Mouse (Mus musculus) 3T3-L1 (cell line): Measurements from ENCODE around the gene Stra6.
A peak's percentile ranks its signal among the peaks of the same experiment; 100 is the strongest.

Experiments
- DNase-seq: peaks from one replicate; pipeline ENCODE4 v3.0.0-alpha.2; 2015; ENCODE audit warnings: low read depth, low spot score

The Stra6 gene

DNA sequence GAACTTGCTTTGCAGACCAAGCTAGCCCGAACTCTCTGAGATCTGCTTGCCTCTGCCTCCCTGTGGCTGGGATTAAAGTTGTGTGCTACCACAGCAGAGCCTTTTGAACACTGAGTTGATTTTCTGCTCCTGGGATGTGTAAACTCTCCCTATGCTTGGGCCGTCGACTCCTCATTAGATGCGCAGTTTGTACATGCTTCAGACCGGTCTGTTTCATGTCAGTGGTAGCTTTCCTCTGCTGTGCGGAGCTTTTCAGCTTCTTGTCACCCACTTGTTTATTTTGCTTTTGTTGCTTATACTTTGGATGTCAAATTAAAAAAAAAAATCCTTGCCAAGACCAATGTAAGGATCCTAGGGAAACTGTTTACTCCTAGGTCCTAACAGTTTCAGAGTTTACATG lies 32.4 kb downstream of the Stra6 start:
- no peak for DNase-seq

DNA sequence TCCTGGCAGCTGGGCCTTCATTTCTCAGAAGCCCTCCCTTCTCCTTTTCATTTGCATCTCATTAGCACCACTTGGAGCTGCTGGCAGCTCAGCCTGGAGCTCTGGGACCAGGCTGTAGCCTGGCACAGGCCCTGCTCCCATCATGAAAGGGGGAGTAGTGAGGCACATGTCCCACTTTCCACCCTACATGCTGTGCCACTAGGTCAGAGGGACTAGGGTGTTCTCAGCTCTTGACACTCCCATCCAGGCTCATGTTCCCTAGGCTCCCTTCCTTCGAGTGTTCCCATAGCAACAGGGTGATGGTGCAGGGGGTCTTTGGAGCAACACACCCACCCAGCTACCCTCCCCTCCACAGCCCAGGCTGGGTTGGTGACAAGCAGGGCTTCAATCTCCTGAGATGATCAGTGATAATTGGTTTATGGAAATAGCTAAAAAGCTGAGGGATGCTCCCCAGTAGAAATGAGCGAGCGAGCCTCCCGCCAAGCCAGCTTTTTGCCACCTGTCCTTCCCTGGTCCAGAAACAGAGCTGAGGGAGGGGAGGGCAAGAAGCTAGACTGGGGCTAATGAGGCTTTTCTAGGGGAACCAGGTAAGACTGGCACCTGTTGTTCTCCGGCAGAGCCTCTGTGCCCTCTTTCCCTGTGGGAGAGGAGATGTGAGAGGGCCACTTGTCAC lies 33.2 kb downstream of the Stra6 start:
- no peak for DNase-seq

DNA sequence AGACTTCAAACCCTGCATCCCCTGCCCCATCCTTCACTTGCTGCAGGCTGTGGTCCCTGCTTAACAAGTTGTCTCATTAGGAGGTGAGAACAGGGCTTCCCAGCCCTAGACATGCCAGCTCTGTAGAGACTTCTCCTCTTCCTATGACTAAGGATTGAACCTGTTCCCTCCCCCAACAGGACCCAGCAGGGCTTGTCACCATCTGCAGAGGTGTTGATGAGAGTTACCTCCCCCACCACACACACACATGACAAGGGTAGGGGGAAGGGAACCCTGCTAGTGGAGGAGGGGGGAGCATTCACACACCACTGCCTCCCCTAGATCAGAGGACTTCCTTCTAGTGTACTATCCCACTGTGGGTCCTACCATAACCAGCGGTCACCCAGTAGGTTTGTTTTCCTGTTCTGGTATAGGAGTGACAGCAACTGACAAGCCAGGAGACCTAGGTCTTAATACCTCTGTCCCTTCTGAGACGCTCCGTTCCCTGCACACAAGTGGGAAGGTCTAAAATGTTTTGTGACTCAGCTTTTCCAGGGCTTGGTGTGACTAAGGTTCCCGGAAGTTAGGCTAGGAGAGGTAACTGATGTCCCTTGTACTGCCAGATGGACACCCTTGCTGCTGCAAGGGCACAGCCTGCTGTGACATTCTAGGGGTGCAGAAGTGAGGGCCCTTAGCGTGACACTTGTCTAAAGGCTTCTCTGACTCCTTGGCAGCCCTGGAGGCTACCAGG lies 36.4 kb downstream of the Stra6 start:
- DNase-seq = peak; percentile 69

DNA sequence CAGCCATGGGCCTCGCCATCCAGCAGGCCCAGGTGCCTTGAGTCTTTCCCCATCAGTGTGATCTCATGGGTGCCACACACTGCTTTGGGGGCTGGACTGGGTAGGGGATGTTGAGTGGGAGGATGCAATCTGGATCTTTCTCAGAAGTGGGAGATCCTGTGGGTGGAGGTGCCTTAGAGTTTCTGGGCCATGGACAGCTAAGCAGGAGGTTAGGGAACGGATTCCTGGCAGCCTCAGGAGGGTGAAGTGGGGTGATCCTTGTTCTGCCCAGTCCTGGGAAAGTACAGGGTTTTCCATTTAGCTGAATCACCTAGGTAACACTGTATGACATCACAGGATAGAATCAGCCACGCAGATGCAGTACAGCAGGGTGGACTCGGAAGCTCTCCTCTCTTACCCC lies 38.4 kb downstream of the Stra6 start:
- DNase-seq = peak; percentile 10

DNA sequence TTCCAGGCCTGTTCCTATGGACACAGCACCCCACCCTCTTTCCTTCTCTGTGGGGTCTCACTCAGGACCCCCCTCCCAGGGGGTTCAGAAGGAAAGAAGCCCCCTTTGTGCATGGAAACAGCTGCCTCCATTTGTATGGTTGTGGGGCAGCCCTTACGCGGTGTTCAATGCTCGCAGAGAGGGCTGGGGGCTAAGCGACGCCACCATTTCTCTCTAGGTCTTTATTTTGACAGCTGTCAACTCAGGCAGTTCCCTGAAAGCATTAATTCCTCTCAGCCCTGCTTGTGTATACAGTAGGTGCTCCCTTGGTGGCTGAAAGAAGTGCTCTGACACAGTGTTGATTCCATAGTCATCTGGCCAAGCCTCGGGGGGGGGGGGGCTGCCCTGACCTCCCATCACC lies 40.1 kb downstream of the Stra6 start:
- DNase-seq = no peak

DNA sequence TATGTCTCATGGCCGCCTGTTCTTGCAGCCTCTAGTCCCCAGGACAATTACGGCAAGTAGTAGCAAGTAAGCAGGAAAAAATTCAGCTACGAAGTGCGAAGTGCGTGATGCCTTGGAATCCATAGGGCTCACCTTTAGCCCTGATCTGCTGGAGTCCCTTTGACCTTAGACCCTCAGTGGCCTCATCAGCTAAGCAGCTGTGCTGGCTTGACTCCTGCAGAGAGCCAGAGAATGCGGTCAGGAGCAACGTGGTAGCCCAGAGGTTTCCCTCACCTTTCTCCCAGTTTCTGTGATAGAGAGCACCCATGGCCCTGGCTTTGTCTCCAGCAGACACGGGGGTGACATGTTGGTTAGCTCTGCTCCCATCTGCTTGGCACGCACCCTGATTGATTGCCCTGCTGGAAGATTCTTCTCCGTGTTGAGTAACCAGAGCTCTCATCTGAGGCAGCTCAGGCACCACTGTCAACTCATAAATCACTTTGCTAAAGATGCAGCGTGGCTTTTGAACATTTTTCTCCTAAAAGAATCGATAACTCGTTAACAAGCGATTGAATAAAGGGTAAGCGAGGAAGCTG lies 42.1 kb downstream of the Stra6 start:
- DNase-seq = no peak

DNA sequence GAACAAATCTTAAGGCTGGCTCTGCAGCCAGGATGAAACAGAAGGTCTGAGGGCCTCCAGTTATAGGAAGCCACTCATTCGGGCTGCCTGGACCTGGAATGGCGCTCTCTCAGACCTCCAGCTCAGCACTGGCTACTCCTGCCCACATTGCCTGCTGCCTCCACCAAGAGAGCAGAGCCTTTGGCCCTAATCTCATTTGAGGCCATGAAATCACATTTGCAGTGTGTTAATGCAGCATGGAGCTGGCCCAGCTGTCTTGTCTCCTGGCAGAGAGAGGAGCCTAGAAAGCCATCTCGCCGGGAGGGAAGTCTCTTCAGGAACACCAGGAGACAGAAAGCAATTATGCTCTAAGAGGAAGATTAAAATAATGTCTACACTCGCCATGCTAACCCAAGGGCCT lies 43.9 kb downstream of the Stra6 start:
- no peak for DNase-seq

DNA sequence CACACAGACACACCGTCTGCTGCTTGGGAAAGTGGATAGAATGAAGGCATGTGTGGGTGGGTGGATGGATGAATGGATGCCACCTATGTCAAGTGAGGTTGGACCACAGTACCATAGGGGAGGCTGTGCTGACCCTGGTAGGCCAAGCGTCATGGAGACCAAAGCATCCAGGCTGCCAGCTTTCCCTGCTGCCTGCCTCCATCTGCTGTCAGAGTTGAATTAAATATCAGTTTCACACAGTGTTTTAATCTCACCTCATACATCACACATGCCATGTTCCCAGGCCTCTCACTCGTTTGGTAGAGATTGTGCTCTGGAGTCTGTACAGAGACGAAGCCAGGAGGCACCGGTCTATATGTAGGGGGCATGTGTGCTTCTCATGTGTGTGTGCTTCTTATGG lies 47.2 kb downstream of the Stra6 start:
- DNase-seq = no peak

DNA sequence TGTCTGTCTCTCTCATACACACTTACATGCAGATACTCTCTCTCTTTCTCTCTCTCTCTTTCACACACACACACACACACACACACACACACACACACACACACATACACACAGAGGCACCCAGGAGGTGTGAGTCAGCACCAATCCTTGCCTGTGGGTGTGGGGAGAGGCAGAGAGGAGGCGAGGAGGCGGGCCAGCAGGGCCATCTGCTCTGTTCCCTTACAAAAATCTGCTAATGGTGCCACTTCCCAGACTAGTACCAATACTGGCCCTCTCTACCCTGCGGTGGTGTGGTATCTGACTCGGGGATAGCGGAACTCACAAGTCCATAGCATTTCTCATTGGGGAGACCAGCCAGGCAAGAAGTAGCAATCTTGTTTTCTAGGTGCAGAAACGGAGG lies 47.8 kb downstream of the Stra6 start:
- DNase-seq = peak; percentile 72

DNA sequence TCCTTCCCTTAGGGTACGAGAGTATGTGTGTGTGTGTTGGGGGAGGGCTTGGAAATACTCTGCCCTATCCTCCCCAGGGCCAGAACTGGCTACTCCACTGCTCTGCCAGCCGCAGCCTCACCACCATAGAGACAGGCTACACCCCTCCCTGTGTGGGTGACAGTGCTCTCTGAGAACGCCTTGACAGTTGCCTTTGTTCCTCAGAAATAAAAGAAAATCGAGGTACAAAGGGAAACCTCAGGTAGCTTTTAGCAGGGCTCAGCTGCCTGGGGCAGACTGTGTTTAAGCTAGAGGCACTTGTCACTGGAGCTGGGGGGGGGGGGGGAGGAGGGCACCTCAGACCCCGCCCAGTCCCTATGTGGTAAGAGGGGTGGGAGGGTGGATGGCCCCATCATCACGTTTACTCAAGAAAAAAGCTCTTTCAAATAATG lies 48.7 kb downstream of the Stra6 start:
- DNase-seq = no peak

DNA sequence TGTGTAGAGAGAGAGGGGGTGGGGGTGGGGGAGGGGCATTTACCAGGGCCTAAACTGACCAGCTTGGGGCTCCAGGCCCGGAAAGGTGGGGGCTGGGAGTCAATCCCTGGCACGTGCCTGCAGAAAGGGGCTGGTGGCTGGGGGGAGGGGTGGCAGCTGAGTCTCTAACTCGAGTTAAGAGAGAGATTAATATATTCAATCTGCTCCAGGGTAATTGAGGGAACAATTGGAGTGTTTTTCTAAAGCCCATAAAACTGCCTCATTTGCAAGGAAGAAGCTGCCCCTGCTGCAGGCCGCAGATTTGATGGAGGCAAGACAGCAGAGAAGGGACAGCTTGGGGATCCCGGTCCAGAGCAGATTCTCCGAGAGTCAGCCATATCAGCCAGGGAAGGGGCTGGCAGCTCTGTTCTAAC lies 49.3 kb downstream of the Stra6 start:
- no peak for DNase-seq

DNA sequence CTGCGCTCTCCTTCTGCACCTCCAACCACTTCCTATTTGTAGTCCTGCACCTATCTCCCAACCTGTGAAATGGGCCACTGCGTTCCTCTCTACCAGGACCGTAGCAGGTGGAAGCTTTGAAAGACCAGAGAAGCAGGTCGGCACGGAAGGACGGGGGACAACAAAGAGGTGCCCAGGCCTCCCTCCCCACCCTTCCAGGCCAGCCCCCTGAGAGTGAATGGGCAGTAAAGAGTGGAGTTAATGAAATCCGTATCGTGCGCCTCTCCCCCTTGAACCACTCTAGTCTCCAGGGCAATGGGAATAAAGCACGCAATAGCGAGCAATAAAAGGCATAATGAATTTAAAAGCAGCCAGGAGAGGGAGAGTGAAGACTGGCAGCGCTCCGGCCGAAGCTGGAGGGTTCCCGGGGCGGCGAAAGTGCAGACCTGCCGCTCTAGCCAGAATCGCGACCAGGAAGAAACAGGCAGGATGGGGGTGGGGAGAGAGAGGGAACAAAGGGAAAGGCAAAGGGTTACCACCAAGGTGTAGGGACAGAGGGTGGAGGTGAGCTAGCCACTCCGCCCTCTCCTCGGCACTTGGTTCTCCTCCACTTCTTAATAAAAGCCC lies 49.8 kb downstream of the Stra6 start:
- DNase-seq = no peak

DNA sequence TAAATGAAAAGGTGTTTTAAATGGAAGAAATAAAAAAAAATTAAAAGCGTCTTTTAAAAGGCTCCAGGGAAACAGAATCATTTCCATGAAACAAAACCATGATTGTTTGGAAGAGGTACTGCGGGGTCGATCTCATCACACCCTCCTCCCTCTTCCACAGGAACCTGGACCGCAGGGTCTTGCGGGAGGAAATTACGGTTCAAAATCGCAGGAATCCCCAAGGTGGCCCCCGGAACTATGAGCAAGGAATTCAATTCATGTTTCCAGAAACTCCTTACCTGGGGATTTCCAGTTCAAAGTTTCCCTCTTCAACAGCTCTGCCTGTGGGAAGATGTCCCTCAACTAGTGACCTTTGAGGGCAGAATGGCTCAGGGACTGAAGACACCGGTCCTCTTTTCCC lies 50.4 kb downstream of the Stra6 start:
- no peak for DNase-seq

DNA sequence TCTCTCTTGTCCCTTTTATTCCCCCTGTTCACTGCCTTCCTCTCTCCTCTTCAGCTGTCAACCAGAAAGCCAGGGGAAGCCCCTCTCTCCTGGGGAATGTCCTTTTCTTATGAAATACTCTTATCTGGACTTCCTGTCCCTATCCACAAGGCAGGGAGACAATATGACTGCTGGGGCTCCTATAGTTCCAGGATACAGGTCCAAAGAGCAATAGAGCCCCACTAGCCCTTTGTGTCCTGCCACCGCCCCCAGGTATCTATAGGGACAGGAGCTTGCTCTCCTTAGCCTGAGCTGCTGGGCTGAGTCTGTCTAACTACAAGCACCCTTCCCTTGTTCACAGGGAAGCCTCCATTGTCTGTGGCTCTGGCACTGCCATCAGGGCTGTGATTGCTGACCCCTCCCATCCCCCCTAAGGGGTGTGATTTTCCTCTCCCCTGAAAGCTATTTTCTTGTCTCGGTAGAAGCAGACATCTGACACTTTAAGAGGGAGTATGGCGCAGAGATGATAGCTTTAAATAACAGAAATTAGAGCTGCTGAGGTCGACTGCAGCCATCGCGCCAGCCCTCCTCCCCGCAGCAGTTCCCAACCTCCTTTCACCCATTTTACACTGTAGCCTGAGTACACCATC lies 51.8 kb downstream of the Stra6 start:
- no peak for DNase-seq

DNA sequence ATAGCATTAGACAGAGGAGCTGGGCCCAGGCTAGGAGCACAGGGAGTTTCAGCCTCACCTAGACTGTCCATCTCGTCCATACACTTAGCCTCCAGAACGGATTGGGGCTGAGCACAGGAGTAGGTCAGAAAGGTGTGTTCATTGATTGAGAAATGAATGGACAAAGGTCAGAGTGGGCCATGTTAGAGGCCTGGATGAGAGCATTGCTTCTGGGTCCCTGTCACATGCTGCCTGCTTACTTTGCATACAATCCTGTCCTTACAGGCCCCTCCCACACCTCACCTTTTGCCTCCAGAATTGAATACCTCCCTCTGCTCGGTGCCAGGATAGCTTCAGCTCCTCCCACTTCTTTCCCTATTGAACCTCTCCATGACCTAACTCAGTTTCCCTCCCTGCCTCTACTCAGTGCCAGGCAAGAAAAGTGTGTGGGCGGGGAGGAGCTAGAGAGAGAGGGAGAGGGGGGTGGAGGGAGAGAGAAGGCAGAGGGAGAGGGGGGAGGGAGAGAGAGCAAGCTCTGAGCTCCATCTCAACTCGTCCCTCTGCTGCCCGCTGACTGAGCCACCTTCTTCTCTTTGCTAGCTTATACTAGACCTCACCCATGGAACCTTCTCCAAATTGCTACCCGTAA lies 52.5 kb downstream of the Stra6 start:
- no peak for DNase-seq

DNA sequence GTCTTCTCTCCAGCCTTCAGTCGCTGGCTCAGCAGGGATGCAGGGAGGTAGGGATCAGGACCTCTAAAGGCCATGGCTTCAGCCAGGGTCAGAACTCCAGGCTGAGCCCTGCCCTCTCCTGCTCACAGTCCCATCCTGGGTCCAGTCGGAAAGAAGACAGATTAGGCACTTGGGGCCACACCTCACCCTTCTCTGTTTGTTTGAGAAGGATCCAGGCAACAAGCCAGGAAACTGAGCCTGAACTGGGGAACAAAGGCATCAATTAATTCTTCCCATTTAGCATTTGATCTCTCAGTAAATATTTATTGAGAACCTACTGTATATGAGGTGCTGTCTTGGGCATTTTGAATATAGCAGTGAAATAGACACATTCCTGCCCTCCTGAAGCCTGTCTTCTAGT lies 55.1 kb downstream of the Stra6 start, which contains the start of gene Ccdc33:
Ccdc33 (minus strand) TSS at position 153 of the 400 bp plus-strand sequence.
- no peak for DNase-seq

DNA sequence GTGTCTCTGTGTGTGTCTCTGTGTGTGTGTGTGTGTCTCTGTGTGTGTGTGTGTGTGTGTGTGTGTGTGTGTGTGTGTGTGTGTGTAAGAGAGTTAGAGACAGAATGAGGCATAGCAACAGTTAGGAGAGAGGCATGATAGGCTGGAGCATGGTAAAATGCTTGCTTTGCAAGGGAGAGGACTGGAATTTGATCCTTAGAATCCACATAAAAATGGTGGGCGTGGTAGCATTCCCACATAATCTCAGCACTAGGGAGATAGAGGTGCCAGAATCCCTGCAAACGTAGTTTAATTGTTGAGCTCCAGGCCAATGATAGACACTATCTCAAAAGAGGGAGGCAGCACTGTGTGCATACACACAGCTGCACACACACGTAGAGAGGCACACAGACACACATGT lies 61.5 kb downstream of the Stra6 start:
- no peak for DNase-seq

DNA sequence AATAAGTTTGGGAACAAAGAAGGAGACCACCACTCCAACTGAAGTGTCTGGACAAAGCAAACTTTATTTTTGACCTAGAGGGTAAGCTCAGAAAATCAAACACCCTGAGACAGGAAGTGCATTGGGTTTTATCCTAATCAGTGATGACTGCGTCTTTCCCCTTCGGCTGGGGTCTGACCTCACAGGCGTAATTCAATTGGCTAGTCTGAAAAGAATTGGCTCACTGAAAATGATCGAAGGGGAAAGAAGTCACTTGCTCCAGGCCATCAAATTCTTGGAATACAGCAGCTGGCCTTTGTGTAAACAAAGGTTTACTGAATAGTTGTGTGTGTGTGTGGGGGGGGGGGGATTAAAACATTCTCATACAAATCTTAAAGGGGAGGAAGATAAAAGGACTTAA lies 62.2 kb downstream of the Stra6 start:
- no peak for DNase-seq

DNA sequence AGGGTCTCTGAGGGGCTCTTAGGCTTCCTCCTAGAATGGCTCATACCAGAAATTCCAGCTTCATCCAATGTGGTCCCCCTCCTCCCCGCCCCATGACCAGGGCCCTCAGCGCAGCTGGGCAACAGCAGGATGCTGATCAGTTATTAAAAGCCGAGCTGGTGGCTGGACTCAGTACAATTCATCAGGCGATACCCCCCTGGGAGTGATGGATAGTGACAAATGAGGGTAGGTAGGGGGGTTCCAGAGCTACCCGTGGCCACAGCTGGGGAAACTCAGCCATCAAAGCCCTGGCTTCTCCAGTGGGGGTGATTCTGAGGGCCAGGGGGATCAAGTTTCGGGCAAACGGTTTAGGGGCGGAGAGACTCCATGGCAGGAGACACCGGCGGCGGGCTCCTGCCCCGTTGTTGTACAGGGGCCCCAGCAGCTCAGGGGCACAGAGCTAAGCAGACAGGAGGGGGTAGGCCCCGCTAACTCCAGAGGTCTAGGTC lies 65.4 kb downstream of the Stra6 start:
- no peak for DNase-seq

DNA sequence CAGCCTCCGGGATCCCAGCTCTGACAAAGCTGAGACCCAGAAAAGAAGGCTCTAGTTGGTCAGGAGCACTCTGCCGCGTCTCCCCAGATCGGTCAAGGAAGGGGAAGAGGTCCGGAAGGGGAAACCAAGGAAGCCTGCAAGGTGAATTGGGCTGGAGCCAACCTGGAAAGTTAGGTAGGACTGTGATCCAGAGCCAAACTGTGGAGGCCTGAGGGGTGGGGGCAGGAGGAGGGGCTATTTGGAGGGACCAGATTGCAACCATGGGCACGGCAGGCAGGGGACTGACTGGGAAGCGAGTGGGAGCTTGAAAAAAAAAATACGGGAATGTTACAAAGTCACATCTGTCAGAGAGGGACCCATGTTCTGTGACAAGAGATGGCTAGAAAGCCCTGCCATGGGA lies 65.9 kb downstream of the Stra6 start:
- no peak for DNase-seq

DNA sequence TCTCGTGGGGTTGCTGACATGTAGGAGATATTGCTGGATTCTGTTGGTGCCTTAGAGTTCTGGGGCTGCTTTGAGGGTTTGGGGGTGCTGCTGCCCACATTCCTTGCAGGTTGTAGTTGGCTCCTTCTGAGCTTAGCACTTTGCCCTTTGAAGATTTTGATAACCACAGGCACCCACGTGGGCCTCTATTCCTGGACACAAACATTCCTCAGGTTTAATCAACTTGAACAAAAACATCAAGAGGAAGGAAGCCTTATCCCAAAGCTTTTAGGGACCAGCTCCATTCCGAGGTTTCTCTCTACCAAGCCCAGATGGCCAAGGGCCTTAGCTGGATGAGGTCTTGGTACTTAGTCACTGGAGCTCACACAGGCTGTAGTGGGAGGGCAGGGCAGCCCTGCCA lies 67.3 kb downstream of the Stra6 start:
- no peak for DNase-seq

DNA sequence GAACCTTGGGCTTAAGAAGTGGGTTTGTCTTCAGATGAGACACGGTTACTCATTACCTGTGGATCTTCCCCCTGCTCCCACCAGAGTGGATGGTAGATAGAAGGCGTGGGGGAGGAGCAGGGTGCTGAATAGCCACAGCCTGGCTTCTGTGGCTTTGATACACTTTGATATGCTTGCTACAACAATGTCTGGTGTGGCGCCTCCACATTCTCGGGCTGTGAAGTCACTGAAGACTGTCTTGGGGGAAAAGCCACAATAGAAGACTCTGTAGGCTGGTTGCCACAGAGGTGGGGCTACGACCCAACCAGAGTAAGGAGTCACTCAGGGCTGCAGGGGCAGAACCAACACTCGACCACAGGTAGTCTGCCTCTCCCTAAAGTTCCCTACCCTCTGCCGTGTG lies 68.1 kb downstream of the Stra6 start:
- DNase-seq = peak; percentile 69
